Mouse (Mus musculus) left cerebral cortex, adult 2 months (tissue): ENCODE data around the gene Vcan. TPM values are rescaled to one million over a fixed set of nuclear protein-coding genes. Genes with fewer than 3 reads are reported as not detected.

Experiments
- DNase-seq, 2 experiments: peaks; one replicate each; pipeline ENCODE4 v3.0.0; 2021 to 2022; ENCODE audit warnings: low spot score in 2 of 2, mixed read lengths in 1 of 2; ENCODE audit errors: extremely low spot score in 1 of 2
- H3K27ac ChIP-seq: fragments of 200-600 bp; 2 replicates; pipeline ENCODE4 v1.8.1; 2022
- H3K4me3 ChIP-seq: fragments of 200-600 bp; 2 replicates; pipeline ENCODE4 v1.8.1; 2022
- CTCF ChIP-seq: fragments of 200-600 bp; IDR thresholded peaks from 2 replicates; pipeline ENCODE4 v1.8.1; 2022; ENCODE audit warnings: antibody characterized with exemption, mild to moderate bottlenecking, moderate library complexity
- intact Hi-C: fragments of 180-260 bp; cut with DNase I; formaldehyde crosslinking; loops from one replicate; pipeline ENCODE4 v1.15.1; 2025
- total RNA-seq, 2 experiments: library from RNA; stranded (reverse); gene quantifications; 2 replicates each; pipeline ENCODE4 v1.2.3; 2021

The Vcan gene
- total RNA-seq, 2 experiments from 2014 or later, result 14.1 to 14.4 TPM

DNA sequence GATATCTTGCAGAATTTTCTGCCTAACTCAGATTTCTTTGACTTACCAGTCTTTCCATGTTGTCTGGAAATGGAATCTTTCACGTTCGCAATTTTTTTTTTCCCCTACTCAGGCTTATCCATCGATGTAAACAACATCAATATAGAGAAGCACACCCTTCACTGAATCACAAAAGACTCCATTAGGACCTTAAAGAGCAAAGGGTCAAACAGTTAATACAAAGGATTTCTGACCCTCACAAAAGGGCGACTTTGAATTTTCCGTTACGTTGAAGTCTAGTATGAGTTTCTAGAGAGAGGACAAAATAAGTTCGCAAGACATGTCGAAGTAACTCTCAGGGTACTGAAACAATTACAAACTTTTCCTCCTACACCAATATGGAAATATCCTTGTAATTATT is 892 bp upstream of the Vcan start:
- Histone ChIP-seq H3K27ac (no peak overlapping the region), H3K4me3 (no peak overlapping the region)
- TF ChIP-seq CTCF, result no peak
- intact Hi-C loops, result no loop called here
- DNase-seq, result no peak

DNA sequence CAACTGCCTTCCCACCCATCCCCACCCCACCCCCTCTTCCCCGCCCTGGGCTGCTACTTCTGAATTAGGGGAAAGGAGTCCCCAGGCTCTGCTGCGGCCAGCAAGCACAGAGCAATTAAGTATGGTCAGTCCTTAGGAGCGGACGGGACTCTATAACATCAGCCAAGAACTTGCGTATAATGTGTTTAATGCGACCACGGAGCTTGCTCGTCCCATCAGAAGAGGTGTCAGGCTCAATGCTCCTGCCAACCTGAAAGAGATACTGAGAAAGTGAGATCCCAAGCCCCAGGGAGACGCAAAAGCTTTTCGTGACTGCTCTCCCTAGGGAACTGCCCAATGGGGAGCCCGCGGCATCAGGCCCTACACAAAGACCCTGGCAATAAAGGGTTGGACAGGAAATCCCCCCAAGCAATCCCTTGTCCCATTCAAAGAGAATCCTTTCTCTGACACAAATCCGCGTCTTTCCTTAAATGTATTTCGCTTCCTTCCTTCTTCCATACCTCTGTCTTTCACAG is 434 bp upstream of the Vcan start:
- H3K4me3 ChIP-seq, result peak overlapping the region; percentile 73
- intact Hi-C loops, result no loop called here
- H3K27ac ChIP-seq, result no peak overlapping the region
- DNase-seq, result no peak
- no peak for TF ChIP-seq CTCF

DNA sequence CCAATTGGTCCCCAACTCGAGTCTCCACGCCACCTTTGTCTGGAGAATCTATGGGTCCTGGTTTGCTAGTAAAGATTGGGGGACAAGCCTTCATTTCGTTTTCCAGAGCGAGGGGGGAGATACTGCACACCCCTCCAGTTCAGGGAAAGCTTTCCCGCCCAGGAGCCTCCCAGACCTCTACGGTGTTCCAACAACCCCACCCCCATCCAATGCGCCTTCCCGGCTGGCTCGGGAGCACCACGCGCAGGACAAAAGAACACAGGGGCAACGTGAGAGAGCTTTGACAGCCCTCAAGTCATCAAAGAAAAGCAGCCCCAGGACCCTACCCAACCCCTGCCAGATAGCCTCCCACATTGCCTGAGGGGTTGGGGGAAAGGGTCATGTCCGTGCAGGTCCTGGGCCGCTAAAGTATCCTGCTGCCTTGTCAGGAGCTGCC is 1.2 kb downstream of the Vcan start:
- intact Hi-C loops, result no loop called here
- DNase-seq, result peak in 1 of 2 experiments; percentile 14
- H3K4me3 ChIP-seq, result peak overlapping the region; percentile 73
- TF ChIP-seq CTCF, result no peak
- no peak overlapping the region for H3K27ac ChIP-seq

DNA sequence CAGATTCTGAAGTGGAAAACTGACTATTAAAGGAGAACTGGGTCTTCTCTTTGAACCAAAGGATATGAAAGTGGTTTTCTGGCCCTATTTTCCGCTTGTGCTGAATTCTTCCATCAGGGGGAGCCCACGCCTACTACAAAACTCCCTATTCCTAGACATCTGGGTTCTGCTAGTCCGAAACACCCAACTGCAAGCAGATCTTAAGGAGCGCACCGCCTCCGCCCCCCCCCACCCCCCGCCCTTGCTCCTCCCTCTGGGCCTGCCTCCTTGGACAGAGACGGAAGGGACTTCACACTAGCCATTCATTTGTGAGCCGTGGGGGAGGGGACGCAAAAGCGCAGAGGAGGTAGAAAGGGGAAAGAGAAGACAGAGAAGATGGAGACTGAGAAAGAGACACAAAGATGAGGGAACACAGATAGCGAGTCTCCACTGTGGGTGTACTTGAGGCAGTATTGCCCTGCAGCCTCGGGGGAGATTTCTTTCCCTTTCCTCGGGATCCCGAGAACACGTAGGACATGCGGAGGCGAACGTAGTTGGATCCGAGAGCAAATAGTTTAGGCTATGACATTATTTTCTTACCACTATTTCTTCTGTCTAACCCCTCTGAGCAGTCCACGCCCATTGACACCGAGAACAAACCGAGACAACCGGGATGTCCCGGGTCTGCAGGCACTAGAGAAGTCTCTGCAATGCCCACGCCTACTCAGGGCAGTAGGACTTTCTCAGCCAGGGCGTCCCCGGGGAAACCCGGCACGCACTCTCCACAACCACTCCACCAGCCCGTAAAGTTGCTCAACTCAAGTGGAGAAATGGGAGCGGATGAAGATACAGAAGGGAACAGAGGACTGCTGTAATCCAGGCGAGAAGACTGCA is 1.8 kb downstream of the Vcan start:
- Histone ChIP-seq H3K27ac (peak overlapping the region; percentile 45; the same call in 1 of the 2 replicates), H3K4me3 (peak overlapping the region; percentile 73)
- peak; percentile 64 for TF ChIP-seq CTCF
- intact Hi-C loops, result no loop called here
- peak; percentile 57 to 66 for DNase-seq

DNA sequence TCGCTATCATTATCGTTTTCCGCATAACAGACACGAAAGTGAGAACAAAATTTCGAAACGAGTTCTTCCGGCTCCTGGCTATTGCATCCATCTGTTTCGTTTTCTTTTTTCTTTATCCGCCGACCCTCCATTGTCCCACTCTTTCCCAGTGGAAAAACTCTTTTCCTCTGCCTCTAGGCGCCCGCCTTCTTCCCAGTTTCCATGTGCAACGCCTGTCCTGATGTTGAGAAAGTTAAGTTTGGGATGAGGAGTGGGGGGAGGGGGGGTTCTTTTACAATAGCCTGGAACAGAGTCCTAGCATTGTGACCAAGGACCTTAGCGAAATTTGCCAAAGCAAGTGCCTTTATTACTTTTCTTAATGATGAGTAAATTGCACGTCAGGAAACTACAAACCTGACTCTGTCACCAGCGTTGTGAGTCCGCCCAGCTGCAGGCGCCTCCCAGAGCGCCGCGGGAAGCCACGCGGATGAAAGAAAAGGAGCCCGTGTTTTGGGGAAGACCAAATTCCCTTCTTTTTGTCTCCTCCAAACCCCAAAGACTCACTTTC is 2.5 kb downstream of the Vcan start:
- intact Hi-C loops, result loop anchor here (2.0 to 5.0 kb wide), 2 partner anchors 349 to 1103 kb away; partner anchors contain the start of genes Tmem167 and Xrcc4
- TF ChIP-seq CTCF, result no peak
- Histone ChIP-seq H3K27ac (peak overlapping the region; percentile 45; the same call in 1 of the 2 replicates), H3K4me3 (peak overlapping the region; percentile 73)
- no peak for DNase-seq

DNA sequence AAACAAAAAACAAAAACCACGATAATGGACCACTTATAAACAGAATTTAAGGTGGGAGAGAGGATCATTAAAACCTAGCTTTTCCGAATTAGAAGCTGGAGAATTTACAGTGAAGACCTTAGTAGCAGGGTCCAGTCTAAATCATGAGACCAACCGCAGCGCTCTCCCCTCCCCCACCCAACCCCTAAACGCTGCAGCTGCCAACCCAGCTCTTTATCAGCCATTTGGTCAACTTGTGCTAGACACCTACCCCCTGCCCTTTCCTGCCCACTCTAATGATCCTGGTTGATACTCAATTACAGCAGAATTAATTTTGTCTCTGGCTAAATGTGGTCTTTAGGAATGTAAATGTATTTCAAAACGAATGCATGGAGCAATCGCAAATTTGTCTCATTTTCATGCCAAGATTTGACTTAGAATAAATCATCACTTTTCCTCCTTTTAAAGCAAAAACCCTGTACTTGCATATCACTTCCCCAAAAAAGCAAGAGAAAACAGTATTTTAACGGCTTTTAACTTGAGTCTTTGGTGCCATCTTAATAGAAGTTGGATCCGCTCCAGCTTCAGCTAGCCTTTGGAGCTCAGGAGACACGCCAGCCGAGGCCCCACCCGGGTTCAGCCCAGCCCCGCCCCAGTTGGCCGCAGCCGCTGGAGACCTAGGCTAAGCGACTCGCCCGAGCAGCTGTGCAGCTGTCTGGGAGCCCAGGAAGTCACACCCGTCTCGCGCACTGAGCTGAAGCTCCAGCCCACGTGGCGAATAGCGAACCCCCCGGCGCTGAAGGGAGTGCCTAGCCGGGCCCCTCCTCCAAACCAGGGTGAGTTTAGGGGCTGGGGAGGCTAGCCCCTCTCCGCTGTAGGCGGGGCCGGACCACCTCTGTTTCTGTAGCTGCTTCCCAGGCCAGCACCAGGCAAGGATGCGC is 3.3 kb downstream of the Vcan start:
- no peak for TF ChIP-seq CTCF
- peak overlapping the region; percentile 1; the same call in 1 of the 2 replicates for H3K27ac ChIP-seq
- H3K4me3 ChIP-seq, result peak overlapping the region; percentile 73
- DNase-seq, result peak; percentile 43 to 56
- intact Hi-C loops, result loop anchor here (2.0 to 5.0 kb wide), 2 partner anchors 350 to 1103 kb away; partner anchors contain the start of genes Tmem167 and Xrcc4

DNA sequence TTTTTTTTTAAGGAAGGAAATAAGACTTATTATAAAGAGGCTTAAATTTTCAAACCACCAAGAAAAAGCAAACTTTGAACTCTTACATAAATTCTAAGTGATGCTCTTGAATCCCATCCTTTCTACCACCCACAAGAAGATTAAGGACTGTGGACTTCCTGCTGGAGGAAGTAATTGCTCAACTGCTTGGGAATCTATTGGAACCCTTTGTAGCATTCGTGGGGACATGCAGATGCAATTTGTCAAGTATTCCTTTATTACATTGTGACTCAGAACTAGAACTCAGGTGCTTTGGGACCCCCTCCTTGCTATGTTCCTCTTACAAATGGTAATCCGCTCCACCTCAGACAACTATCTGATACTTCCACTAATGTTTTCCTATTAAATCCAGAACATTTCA is 4.0 kb downstream of the Vcan start:
- intact Hi-C loops, result loop anchor here (2.0 to 5.0 kb wide), 2 partner anchors 351 to 1104 kb away; partner anchors contain the start of genes Tmem167 and Xrcc4
- DNase-seq, result no peak
- H3K4me3 ChIP-seq, result no peak overlapping the region
- H3K27ac ChIP-seq, result no peak overlapping the region
- no peak for TF ChIP-seq CTCF

DNA sequence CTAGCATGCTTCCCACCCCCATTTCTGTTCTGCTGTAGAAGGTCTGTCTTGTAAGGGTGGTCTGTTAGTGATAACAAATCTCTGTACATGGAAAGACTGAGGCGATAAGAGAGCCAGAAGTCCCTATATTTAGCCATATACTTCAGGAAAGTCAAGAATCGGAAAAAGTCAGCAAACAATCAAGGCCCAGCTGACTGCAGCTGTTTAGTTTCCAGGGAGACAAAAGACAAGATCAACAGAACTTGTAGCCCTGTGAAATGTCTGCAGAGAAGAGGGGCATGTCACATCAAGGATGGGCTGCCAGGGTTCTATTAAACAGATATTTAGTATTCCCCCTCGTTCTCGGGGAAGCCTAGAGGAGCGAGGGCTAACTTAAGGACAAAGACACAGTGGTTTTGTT is 7.2 kb downstream of the Vcan start:
- intact Hi-C loops, result loop anchor here (5.0 kb wide), 1 partner anchor 1107 kb away; no protein-coding TSS in a partner anchor
- TF ChIP-seq CTCF, result no peak

DNA sequence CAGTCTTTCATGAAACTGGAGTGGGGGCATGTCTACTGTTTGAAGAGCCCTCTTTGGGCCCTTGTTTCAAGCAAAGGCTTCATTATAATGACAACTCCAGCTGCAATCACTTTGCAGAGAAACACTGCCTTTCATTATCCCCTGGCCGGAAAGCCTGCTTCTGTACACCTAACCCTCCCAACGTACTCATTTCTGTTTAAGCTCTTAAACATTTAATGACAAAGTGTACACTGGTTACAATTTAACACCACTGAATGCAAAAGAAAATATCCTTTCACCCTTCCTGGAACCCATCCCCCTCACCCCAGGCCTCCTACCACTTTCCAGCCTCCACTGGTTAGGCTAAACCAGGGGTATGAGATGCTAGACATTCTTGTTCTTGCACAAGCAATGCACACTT is 15.8 kb downstream of the Vcan start:
- Histone ChIP-seq H3K4me3 (no peak overlapping the region), H3K27ac (no peak overlapping the region)
- no peak for TF ChIP-seq CTCF
- no peak for DNase-seq
- intact Hi-C loops, result no loop called here

More for the DNA sequence above, 7.2 kb downstream of the Vcan start:
- H3K4me3 ChIP-seq, result no peak overlapping the region
- no peak for DNase-seq
- no peak overlapping the region for H3K27ac ChIP-seq

DNA sequence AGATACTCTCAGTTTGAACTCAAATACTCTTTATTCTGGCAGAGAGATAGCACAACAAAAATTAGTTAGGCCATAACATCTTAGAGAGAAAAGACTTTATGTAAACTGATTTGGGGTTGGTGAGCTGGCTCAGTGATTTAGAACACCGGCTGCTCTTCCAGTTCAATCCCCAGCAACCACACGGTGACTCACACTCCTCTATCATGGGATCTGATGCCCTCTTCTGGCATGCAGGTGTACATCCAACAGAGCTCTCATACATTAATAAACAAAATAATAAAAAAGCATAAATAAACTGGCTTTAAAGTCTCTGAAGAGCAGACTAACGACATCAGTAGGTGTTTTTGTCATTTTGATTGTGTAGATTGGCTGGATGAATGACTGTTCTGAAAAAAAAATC is 21.8 kb downstream of the Vcan start:
- no peak overlapping the region for H3K27ac ChIP-seq
- peak; percentile 11; the same call in 1 of the 2 replicates for TF ChIP-seq CTCF
- DNase-seq, result no peak
- intact Hi-C loops, result no loop called here
- no peak overlapping the region for H3K4me3 ChIP-seq
